Mouse (Mus musculus) erythroblast, embryonic 14.5 days (primary cell): ENCODE results near the gene Ece1.

Experiments
- GATA1 ChIP-seq: IDR thresholded peaks from 2 replicates; pipeline ENCODE4 v1.6.1; 2012; ENCODE audit warnings: low read length, inconsistent platforms, mixed read lengths
- TAL1 ChIP-seq: IDR thresholded peaks from 3 replicates; pipeline ENCODE4 v1.6.1; 2012; ENCODE audit warnings: low read length, inconsistent platforms, mixed read lengths

GRCm38 (mm10) chr4:137920500-137920961 lies 58.5 kb downstream of the Ece1 start:
- TF ChIP-seq GATA1 = no peak
- no peak for TF ChIP-seq TAL1
